In the genomic region with DNA sequence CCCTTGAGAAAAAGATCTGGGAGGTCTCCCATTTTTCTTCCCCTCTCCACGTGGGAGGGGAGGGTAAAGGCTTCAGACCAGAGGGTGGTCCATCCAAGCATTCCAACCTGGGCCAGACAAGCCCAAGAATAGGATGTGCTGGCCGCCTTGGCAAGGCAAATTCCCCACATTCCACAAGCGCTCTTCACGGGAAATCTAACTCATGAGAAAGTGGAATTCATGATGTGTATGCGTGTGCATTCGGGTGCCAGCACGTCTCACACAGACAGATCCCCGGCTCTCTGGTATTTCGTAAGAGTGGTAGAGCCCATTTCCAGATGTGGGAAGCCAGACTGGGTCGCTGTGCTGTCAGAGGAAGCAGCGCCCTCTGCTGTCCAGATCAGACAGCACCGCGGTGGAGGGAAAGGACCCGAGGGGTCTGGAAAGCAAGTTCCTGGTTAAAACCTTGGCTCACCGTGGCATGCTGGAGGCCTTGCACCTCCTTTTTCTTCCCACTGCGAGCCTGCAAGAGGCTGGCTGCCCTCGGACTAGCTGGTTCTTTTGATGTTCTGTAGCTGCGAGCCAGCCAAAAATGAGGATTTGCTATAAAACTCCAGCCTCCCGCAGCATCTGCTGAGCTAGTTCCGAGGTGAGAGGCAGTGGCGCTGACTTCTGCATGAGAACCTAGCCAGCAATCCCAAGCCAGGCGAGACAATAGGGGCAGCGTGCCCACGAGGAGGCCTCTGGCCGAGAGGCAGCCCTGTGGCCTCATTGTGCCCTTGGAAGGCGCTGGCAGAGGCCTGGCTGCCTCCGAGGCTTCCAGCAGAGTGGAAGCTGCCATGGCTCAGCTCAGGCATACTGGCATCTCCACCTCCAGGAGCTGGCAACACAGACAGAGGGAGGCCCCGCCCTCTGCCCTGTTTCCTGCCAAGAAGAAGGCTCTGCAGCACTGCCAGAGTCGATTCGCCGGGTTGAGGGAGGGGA, we compare ENCODE assay signal across 8 mouse cellular contexts.
DNase-seq lines count a peak whose midpoint lies in the region; ATAC-seq and TF ChIP-seq lines count a peak whose summit lies in the region.

No protein-coding gene starts in this region.

- H3K36me3 ChIP-seq in embryonic facial prominence, embryonic 13.5 days = no peaks in the 10 kb centered on the region
- no peaks in the 10 kb centered on the region for H3K36me3 ChIP-seq in kidney, adult 2 months (ENCODE audit: control insufficient read depth, insufficient read depth, low read length)
- no peaks in the 10 kb centered on the region for H3K36me3 ChIP-seq in limb, embryonic 12.5 days
- H3K36me3 ChIP-seq in midbrain, embryonic 15.5 days (replicated peaks) = no peaks in the 10 kb centered on the region
- no peaks in the 10 kb centered on the region for H3K36me3 ChIP-seq in spleen, adult 2 months (ENCODE audit: control insufficient read depth, insufficient read depth, low read length)

- peak; percentile 54 for TF ChIP-seq POLR2A in kidney, adult 2 months (IDR thresholded peaks at IDR 0.05; ENCODE audit: low read depth, low read length)
- TF ChIP-seq POLR2A in spleen, adult 2 months (IDR thresholded peaks at IDR 0.05; ENCODE audit: low read depth, low read length) = no peak

- H3K4me2 ChIP-seq in embryonic facial prominence, embryonic 13.5 days = peak overlapping the region; percentile 87
- H3K4me2 ChIP-seq in limb, embryonic 12.5 days = peak overlapping the region; percentile 76
- peak overlapping the region; percentile 60 for H3K4me2 ChIP-seq in midbrain, embryonic 15.5 days

- DNase-seq in 3134 (ENCODE audit: extremely low read depth, insufficient read length, low spot score) = peak; percentile 90
- peak; percentile 93 to 95 for DNase-seq in adrenal gland, postnatal 36 days
- DNase-seq in heart, adult 18-20 months = peak; percentile 95 to 97
- peak; percentile 96 for DNase-seq in kidney, adult 2 months
- peak; percentile 56 to 81 for DNase-seq in spleen, adult 2 months (ENCODE audit: low read depth in 1 of 2, low spot score in 2 of 2)

- ATAC-seq in embryonic facial prominence, embryonic 13.5 days (ENCODE audit: insufficient number of reproducible peaks, insufficient read depth, low FRiP score, low TSS enrichment, low read depth) = peak; percentile 80
- ATAC-seq in limb, embryonic 12.5 days (ENCODE audit: insufficient number of reproducible peaks, insufficient read depth, low FRiP score, low TSS enrichment, low read depth) = peak; percentile 38
- ATAC-seq in midbrain, embryonic 15.5 days (replicated peaks) = peak; percentile 88

- under 1% methylated on average over 31 of the region's 31 CpGs for WGBS in embryonic facial prominence, embryonic 13.5 days
- WGBS in kidney, adult 2 months = 1% methylated on average over 31 of the region's 31 CpGs
- WGBS in limb, embryonic 12.5 days = 1% methylated on average over 31 of the region's 31 CpGs
- under 1% methylated on average over 31 of the region's 31 CpGs for WGBS in midbrain, embryonic 15.5 days
- WGBS in spleen, adult 2 months = 5% methylated on average over 31 of the region's 31 CpGs

- peak overlapping the region; percentile 73 for H3K9ac ChIP-seq in embryonic facial prominence, embryonic 13.5 days
- H3K9ac ChIP-seq in limb, embryonic 12.5 days (replicated peaks) = peak overlapping the region; percentile 52
- peak overlapping the region; percentile 41 for H3K9ac ChIP-seq in midbrain, embryonic 15.5 days

- H3K4me3 ChIP-seq in embryonic facial prominence, embryonic 13.5 days = peak overlapping the region; percentile 47
- peak overlapping the region; percentile 54 for H3K4me3 ChIP-seq in kidney, adult 2 months (ENCODE audit: insufficient read depth, low read depth, low read length)
- peak overlapping the region; percentile 41 for H3K4me3 ChIP-seq in limb, embryonic 12.5 days (replicated peaks)
- peak overlapping the region; percentile 36 for H3K4me3 ChIP-seq in midbrain, embryonic 15.5 days
- H3K4me3 ChIP-seq in spleen, adult 2 months (ENCODE audit: extremely low read depth, insufficient read depth, insufficient read length) = peak overlapping the region; percentile 61

- H3K9me3 ChIP-seq in embryonic facial prominence, embryonic 13.5 days = no peaks in the 10 kb centered on the region
- H3K9me3 ChIP-seq in limb, embryonic 12.5 days = no peaks in the 10 kb centered on the region
- H3K9me3 ChIP-seq in midbrain, embryonic 15.5 days = no peaks in the 10 kb centered on the region

- TF ChIP-seq CTCF in kidney, adult 2 months (conservative IDR thresholded peaks at IDR 0.05; ENCODE audit: insufficient read depth, insufficient read length, low read depth, low read length) = peak; percentile 91
- TF ChIP-seq CTCF in spleen, adult 2 months (IDR thresholded peaks at IDR 0.05; ENCODE audit: extremely low read depth, insufficient read depth, insufficient read length, insufficient replicate concordance) = peak; percentile 97

- no peaks in the 10 kb centered on the region for H3K27me3 ChIP-seq in embryonic facial prominence, embryonic 13.5 days
- H3K27me3 ChIP-seq in kidney, adult 2 months (replicated peaks; ENCODE audit: control insufficient read depth, insufficient read depth, low read length) = no peaks in the 10 kb centered on the region
- H3K27me3 ChIP-seq in limb, embryonic 12.5 days = peaks cover 14% of the 10 kb centered on the region; the same call in 1 of the 2 replicates
- H3K27me3 ChIP-seq in midbrain, embryonic 15.5 days (replicated peaks) = no peaks in the 10 kb centered on the region
- no peaks in the 10 kb centered on the region for H3K27me3 ChIP-seq in spleen, adult 2 months (ENCODE audit: control insufficient read depth, insufficient read depth, low read length)

- peak overlapping the region; percentile 99 for H3K27ac ChIP-seq in embryonic facial prominence, embryonic 13.5 days
- H3K27ac ChIP-seq in kidney, adult 2 months (ENCODE audit: insufficient read depth, low read depth, low read length) = peak overlapping the region; percentile 88
- H3K27ac ChIP-seq in limb, embryonic 12.5 days = peak overlapping the region; percentile 93
- H3K27ac ChIP-seq in midbrain, embryonic 15.5 days = peak overlapping the region; percentile 98
- peak overlapping the region; percentile 76 for H3K27ac ChIP-seq in spleen, adult 2 months (ENCODE audit: insufficient read depth, low read length)

- H3K4me1 ChIP-seq in embryonic facial prominence, embryonic 13.5 days = peaks cover 65% of the 10 kb centered on the region
- peaks cover 12% of the 10 kb centered on the region; the same call in 1 of the 2 replicates for H3K4me1 ChIP-seq in kidney, adult 2 months (ENCODE audit: control insufficient read depth, insufficient read depth, low read length)
- H3K4me1 ChIP-seq in limb, embryonic 12.5 days (replicated peaks) = peaks cover 59% of the 10 kb centered on the region
- H3K4me1 ChIP-seq in midbrain, embryonic 15.5 days = peaks cover 52% of the 10 kb centered on the region
- H3K4me1 ChIP-seq in spleen, adult 2 months (ENCODE audit: control insufficient read depth, insufficient read depth, insufficient read length) = peaks cover 4% of the 10 kb centered on the region

Comparison
In these comparisons a context has a peak if more than half of its experiments do, and no peak if none do; other contexts are left out.
1. Peak in every context shown above with its lines: DNase-seq, ATAC-seq, H3K4me3 ChIP-seq and H3K27ac ChIP-seq.
2. ATAC-seq: peak in every context shown above with its lines; median percentile 88 in midbrain, embryonic 15.5 days; 80 in embryonic facial prominence, embryonic 13.5 days; 38 in limb, embryonic 12.5 days.